Mouse (Mus musculus) heart, postnatal 10 days (tissue): ENCODE measurements around the gene Trpm3. TPM values are rescaled to one million over a fixed set of nuclear protein-coding genes. Genes with fewer than 3 reads are reported as not detected.
A peak's percentile ranks its signal among the peaks of the same experiment; 100 is the strongest.
"Not testable (repeated sequence)": the region's sequence is repeated elsewhere in the genome, so short reads cannot be mapped to it uniquely, and the experiment has no call there.

Experiments
- DNase-seq, 2 experiments: peaks; one replicate each; pipeline ENCODE4 v3.0.0; 2021
- intact Hi-C: fragments of 180-260 bp; cut with DNase I; formaldehyde crosslinking; loops from one replicate; pipeline ENCODE4 v1.15.1; 2025
- microRNA-seq, 2 experiments: library from miRNA; unstranded; fragments of <30 nt; microRNA quantifications; one replicate each; pipeline ENCODE4 v1.2.0; 2022
- total RNA-seq, 2 experiments: library from RNA; stranded (reverse); gene quantifications; 2 replicates each; pipeline ENCODE4 v1.2.3; 2021

Gene Trpm3
- total RNA-seq, 2 experiments from 2014 or later: 1.5 to 2.2 TPM

- intact Hi-C loops: no loop called here
- no peak for DNase-seq
These were observed 879.4 kb downstream of the Trpm3 start for GRCm38 (mm10) chr19:23018186-23018727.

GRCm38 (mm10) chr19:23022902-23023301, 884.1 kb downstream of the Trpm3 start:
- intact Hi-C loops: no loop called here
- DNase-seq: no peak

- intact Hi-C loops: no loop called here
These were observed 884.6 kb downstream of the Trpm3 start for GRCm38 (mm10) chr19:23023316-23023960.

GRCm38 (mm10) chr19:23024821-23025220, 886.0 kb downstream of the Trpm3 start:
- intact Hi-C loops: no loop called here
- no peak for DNase-seq

More at GRCm38 (mm10) chr19:23023316-23023960, 884.6 kb downstream of the Trpm3 start:
- DNase-seq: peak in 1 of 2 experiments; percentile 7

- intact Hi-C loops: no loop called here
- DNase-seq: peak; percentile 62 to 68
These were observed 887.6 kb downstream of the Trpm3 start for GRCm38 (mm10) chr19:23026427-23026826.

GRCm38 (mm10) chr19:23028283-23028682, 889.4 kb downstream of the Trpm3 start:
- DNase-seq: peak in 1 of 2 experiments; percentile 9
- intact Hi-C loops: no loop called here

GRCm38 (mm10) chr19:23033343-23033742, 894.5 kb downstream of the Trpm3 start:
- DNase-seq: peak in 1 of 2 experiments; percentile 18
- intact Hi-C loops: not testable (repeated sequence)

GRCm38 (mm10) chr19:23034117-23034516, 895.3 kb downstream of the Trpm3 start:
- intact Hi-C loops: no loop called here
- peak in 1 of 2 experiments; percentile 10 for DNase-seq

- intact Hi-C loops: no loop called here
- peak; percentile 95 to 96 for DNase-seq
These were observed 896.1 kb downstream of the Trpm3 start for GRCm38 (mm10) chr19:23034933-23035332.

- intact Hi-C loops: no loop called here
- peak in 1 of 2 experiments; percentile 10 for DNase-seq
These were observed 896.9 kb downstream of the Trpm3 start for GRCm38 (mm10) chr19:23035786-23036185.

- peak in 1 of 2 experiments; percentile 7 for DNase-seq
- intact Hi-C loops: no loop called here
These were observed 898.1 kb downstream of the Trpm3 start for GRCm38 (mm10) chr19:23036782-23037477.

GRCm38 (mm10) chr19:23037499-23037898, 898.7 kb downstream of the Trpm3 start:
- DNase-seq: no peak
- intact Hi-C loops: no loop called here

GRCm38 (mm10) chr19:23038321-23038720, 899.5 kb downstream of the Trpm3 start:
- intact Hi-C loops: no loop called here
- DNase-seq: peak in 1 of 2 experiments; percentile 16

GRCm38 (mm10) chr19:23041483-23042167, 902.8 kb downstream of the Trpm3 start:
- intact Hi-C loops: no loop called here
- no peak for DNase-seq

- intact Hi-C loops: no loop called here
- DNase-seq: no peak
These were observed 903.4 kb downstream of the Trpm3 start for GRCm38 (mm10) chr19:23042168-23042733.

- no peak for DNase-seq
- intact Hi-C loops: no loop called here
These were observed 904.9 kb downstream of the Trpm3 start for GRCm38 (mm10) chr19:23043699-23044098.

Small RNA genes lying within 50 kb of the gene (microRNA-seq; reads per million reads assigned to microRNA genes)
- 106 to 145 reads per million in 2 experiments for gene Mir204
